Mouse (Mus musculus) activated CD4-positive, CD25-positive, alpha-beta regulatory T cell (primary cell): ENCODE measurements around the gene Kars. TPM values are rescaled to one million over a fixed set of nuclear protein-coding genes. Genes with fewer than 3 reads are reported as not detected.

ENCODE experiments used
- polyA plus RNA-seq, 2 experiments: library from polyadenylated mRNA; unstranded; fragments of 100-300 nt; shearing (Covaris generic); gene quantifications; one replicate each; pipeline ENCODE4 v1.2.1; 2017

The Kars gene
- 100 to 1,000 TPM in 1 of 2 experiments, 10 to 100 TPM in 1; 99.8 to 104 TPM for polyA plus RNA-seq

DNA sequence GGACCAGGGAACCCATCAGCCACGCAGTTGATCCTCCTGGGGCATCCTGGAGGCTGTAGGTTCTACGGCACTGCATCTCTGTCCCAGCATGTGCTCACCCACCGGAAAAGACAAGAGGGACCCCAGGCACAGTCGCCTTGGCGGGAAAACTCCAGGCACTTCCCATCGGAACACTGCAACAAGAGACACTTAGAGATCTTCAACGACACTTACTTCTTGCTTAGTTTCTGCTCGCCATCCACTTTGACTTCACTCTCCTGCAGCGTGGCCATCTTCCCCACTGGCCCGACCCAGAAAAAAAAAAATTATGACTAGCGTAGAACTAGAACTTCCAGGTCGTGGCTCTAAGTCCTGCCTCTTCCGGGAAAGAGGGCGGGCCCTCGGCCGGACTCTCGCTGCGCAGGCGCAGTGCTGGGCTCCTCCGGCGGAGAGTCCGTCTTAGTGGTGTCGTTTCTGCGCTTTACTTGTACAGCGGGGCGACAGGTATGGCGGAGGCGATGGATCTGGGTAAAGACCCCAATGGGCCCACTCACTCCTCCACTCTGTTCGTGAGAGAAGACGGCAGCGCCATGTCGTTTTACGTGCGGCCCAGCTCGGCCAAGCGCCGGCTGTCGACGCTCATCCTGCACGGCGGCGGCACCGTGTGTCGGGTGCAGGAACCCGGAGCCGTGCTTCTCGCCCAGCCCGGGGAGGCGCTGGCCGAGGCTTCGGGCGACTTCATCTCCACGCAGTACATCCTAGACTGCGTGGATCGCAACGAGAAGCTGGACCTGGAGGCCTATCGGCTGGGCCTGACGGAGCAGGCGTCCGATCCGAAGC lies at the start of gene Kars, which contains the start of gene Terf2ip:
TSS of gene Kars (minus strand) at position 327 of the 819 bp plus-strand sequence.
TSS of gene Terf2ip (plus strand) at position 402 of the 819 bp plus-strand sequence.

DNA sequence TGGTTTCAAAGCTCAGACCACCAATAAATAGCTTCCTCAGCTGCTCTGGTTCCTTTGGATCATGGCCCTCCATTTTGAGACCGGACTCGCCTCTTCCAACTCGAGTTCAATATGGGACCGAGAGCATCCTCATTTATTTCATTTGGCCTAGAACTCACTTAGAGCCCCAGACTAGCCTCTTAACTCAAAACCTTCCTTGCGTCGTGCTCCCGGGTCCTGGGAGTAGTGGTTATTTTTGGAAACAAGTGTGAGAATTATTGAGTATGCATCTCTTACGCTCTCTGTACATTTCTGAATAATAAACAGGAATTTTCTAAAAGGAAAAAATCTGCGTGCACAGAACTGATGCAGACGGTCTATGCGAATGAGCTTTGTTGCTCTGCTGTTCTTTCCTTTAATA lies 3.8 kb upstream of the Kars start, which contains the start of gene Gm6793:
TSS of gene Gm6793 (minus strand) at position 101 of the 400 bp plus-strand sequence.

DNA sequence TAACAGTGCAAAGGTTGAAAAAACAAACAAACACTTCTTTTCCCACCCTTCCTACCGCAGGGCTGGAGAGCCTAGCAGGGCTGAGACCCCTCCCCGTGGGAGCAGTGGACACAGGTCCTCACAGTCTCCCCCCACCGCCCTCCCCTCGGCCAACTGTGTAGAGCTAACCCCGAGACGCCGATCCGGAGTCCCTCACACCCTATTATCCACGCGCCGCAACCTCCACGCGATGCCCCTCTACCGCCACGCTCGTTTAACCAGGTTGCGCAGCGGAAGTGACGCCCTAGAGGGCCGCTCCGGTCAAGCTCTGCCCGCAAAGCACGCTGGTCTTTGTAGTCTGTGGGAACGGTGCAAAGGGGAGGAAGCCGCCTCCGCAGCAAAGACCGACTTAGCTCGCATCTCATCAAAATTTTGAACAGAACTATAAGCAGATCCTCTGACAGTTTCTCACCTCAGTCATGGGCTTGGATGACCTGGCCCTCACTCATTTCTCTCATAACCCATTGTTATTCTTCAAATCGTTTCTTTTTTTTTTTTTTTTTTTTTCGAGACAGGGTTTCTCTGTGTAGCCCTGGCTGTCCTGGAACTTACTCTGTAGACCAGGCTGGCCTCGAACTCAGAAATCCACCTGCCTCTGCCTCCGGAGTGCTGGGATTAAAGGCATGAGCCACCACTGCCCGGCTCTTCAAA lies 19.0 kb downstream of the Kars start, which contains the start of gene Adat1:
TSS of gene Adat1 (minus strand) at position 290 of the 690 bp plus-strand sequence.

Other genes with a start within 250 kb of the Kars start
- 10 to 100 TPM; 98.2 TPM for gene Cfdp1, start 157.0 kb downstream of the Kars start, polyA plus RNA-seq
- gene Tmem170, start 134.6 kb downstream of the Kars start, polyA plus RNA-seq: under 1 TPM; 0.90 to 0.98 TPM
- gene Chst5, start 100.9 kb downstream of the Kars start, polyA plus RNA-seq: under 1 TPM in 1 of 2 experiments, not detected in 1; 0.23 TPM
- gene Tmem231, start 77.4 kb downstream of the Kars start, polyA plus RNA-seq: 1 to 10 TPM in 1 of 2 experiments, under 1 TPM in 1; 0.60 to 2.6 TPM
- 100 to 1,000 TPM; 310 to 343 TPM for gene Gabarapl2, start 70.6 kb downstream of the Kars start, polyA plus RNA-seq
- gene Adat1, start 19.0 kb downstream of the Kars start, polyA plus RNA-seq: 1 to 10 TPM; 4.9 to 6.9 TPM
- 10 to 100 TPM; 28.8 to 36.3 TPM for gene Terf2ip, start 75 bp upstream of the Kars start, polyA plus RNA-seq
- gene Gm6793, start 3.7 kb upstream of the Kars start, polyA plus RNA-seq: 1 to 10 TPM; 1.4 to 1.6 TPM